Mouse (Mus musculus): ENCODE data around the gene Plxna4. TPM values are rescaled to one million over a fixed set of nuclear protein-coding genes. Genes with fewer than 3 reads are reported as not detected.

Plxna4 gene
- polyA plus RNA-seq, 1 experiment from 2014 or later, result 7.4 TPM

- Histone ChIP-seq H3K9me3 (ENCODE audit: control insufficient read depth, low read length) (no peaks in the 10 kb centered on the region), H3K9ac (ENCODE audit: low read length) (no peak overlapping the region), H3K4me2 (ENCODE audit: low read depth) (no peak overlapping the region), H3K27me3 (ENCODE audit: control insufficient read depth, insufficient read depth, low read length) (no peaks in the 10 kb centered on the region), H3K4me3 (ENCODE audit: low read depth, low read length) (no peak overlapping the region), H3K36me3 (ENCODE audit: control insufficient read depth, insufficient read depth, low read length) (no peaks in the 10 kb centered on the region), H3K27ac (ENCODE audit: low read depth, low read length) (no peak overlapping the region), H3K4me1 (ENCODE audit: control insufficient read depth, insufficient read depth, low read length) (no peaks in the 10 kb centered on the region)
- 91% methylated on average over 5 of the region's 5 CpGs for WGBS
- ATAC-seq (ENCODE audit: insufficient read depth, low FRiP score, low TSS enrichment) (no peak), DNase-seq (ENCODE audit: low spot score) (no peak)
Observed at GRCm38 (mm10) chr6:32571485-32571884, 16.5 kb downstream of the Plxna4 start.

- Histone ChIP-seq H3K4me1 (ENCODE audit: control insufficient read depth, insufficient read depth, low read length) (no peaks in the 10 kb centered on the region), H3K9ac (ENCODE audit: low read length) (no peak overlapping the region), H3K27ac (ENCODE audit: low read depth, low read length) (no peak overlapping the region), H3K9me3 (ENCODE audit: control insufficient read depth, low read length) (no peaks in the 10 kb centered on the region), H3K4me2 (ENCODE audit: low read depth) (no peak overlapping the region), H3K4me3 (ENCODE audit: low read depth, low read length) (no peak overlapping the region), H3K27me3 (ENCODE audit: control insufficient read depth, insufficient read depth, low read length) (no peaks in the 10 kb centered on the region), H3K36me3 (ENCODE audit: control insufficient read depth, insufficient read depth, low read length) (no peaks in the 10 kb centered on the region)
- WGBS, result 41% methylated on average over 3 of the region's 3 CpGs
- DNase-seq (ENCODE audit: low spot score) (no peak), ATAC-seq (ENCODE audit: insufficient read depth, low FRiP score, low TSS enrichment) (no peak)
Observed at GRCm38 (mm10) chr6:32570445-32570844, 17.5 kb downstream of the Plxna4 start.

- ATAC-seq (ENCODE audit: insufficient read depth, low FRiP score, low TSS enrichment) (no peak), DNase-seq (ENCODE audit: low spot score) (no peak)
- no peaks in the 10 kb centered on the region for H3K9me3 ChIP-seq (ENCODE audit: control insufficient read depth, low read length)
- no peaks in the 10 kb centered on the region for H3K4me1 ChIP-seq (ENCODE audit: control insufficient read depth, insufficient read depth, low read length)
- WGBS, result 82% methylated on average over 3 of the region's 3 CpGs
- H3K9ac ChIP-seq (ENCODE audit: low read length), result no peak overlapping the region
- no peak overlapping the region for H3K27ac ChIP-seq (ENCODE audit: low read depth, low read length)
- H3K36me3 ChIP-seq (ENCODE audit: control insufficient read depth, insufficient read depth, low read length), result no peaks in the 10 kb centered on the region
- no peak overlapping the region for H3K4me2 ChIP-seq (ENCODE audit: low read depth)
- H3K27me3 ChIP-seq (ENCODE audit: control insufficient read depth, insufficient read depth, low read length), result no peaks in the 10 kb centered on the region
- no peak overlapping the region for H3K4me3 ChIP-seq (ENCODE audit: low read depth, low read length)
Observed at GRCm38 (mm10) chr6:32569919-32570318, 18.1 kb downstream of the Plxna4 start.

- no peaks in the 10 kb centered on the region for H3K36me3 ChIP-seq (ENCODE audit: control insufficient read depth, insufficient read depth, low read length)
- no peak overlapping the region for H3K4me3 ChIP-seq (ENCODE audit: low read depth, low read length)
- H3K9me3 ChIP-seq (ENCODE audit: control insufficient read depth, low read length), result no peaks in the 10 kb centered on the region
- no peaks in the 10 kb centered on the region for H3K4me1 ChIP-seq (ENCODE audit: control insufficient read depth, insufficient read depth, low read length)
- 100% methylated on average over 1 of the region's 1 CpGs for WGBS
- H3K27me3 ChIP-seq (ENCODE audit: control insufficient read depth, insufficient read depth, low read length), result no peaks in the 10 kb centered on the region
- ATAC-seq (ENCODE audit: insufficient read depth, low FRiP score, low TSS enrichment), result no peak
- no peak overlapping the region for H3K27ac ChIP-seq (ENCODE audit: low read depth, low read length)
- H3K9ac ChIP-seq (ENCODE audit: low read length), result no peak overlapping the region
- DNase-seq (ENCODE audit: low spot score), result no peak
- no peak overlapping the region for H3K4me2 ChIP-seq (ENCODE audit: low read depth)
Observed at GRCm38 (mm10) chr6:32546915-32547314, 41.1 kb downstream of the Plxna4 start.

GRCm38 (mm10) chr6:32544021-32544420 lies 44.0 kb downstream of the Plxna4 start:
- Histone ChIP-seq H3K27ac (ENCODE audit: low read depth, low read length) (no peak overlapping the region), H3K9ac (ENCODE audit: low read length) (no peak overlapping the region), H3K27me3 (ENCODE audit: control insufficient read depth, insufficient read depth, low read length) (no peaks in the 10 kb centered on the region), H3K9me3 (ENCODE audit: control insufficient read depth, low read length) (no peaks in the 10 kb centered on the region), H3K4me3 (ENCODE audit: low read depth, low read length) (no peak overlapping the region), H3K4me1 (ENCODE audit: control insufficient read depth, insufficient read depth, low read length) (no peaks in the 10 kb centered on the region), H3K4me2 (ENCODE audit: low read depth) (no peak overlapping the region), H3K36me3 (ENCODE audit: control insufficient read depth, insufficient read depth, low read length) (no peaks in the 10 kb centered on the region)
- DNase-seq (ENCODE audit: low spot score) (no peak), ATAC-seq (ENCODE audit: insufficient read depth, low FRiP score, low TSS enrichment) (no peak)
- WGBS, result 99% methylated on average over 3 of the region's 3 CpGs

- no peak for ATAC-seq (ENCODE audit: insufficient read depth, low FRiP score, low TSS enrichment)
- no peaks in the 10 kb centered on the region for H3K36me3 ChIP-seq (ENCODE audit: control insufficient read depth, insufficient read depth, low read length)
- WGBS, result 88% methylated on average over 4 of the region's 4 CpGs
- DNase-seq (ENCODE audit: low spot score), result no peak
- H3K4me2 ChIP-seq (ENCODE audit: low read depth), result no peak overlapping the region
- H3K27me3 ChIP-seq (ENCODE audit: control insufficient read depth, insufficient read depth, low read length), result no peaks in the 10 kb centered on the region
- H3K27ac ChIP-seq (ENCODE audit: low read depth, low read length), result no peak overlapping the region
- H3K4me3 ChIP-seq (ENCODE audit: low read depth, low read length), result no peak overlapping the region
- H3K9ac ChIP-seq (ENCODE audit: low read length), result no peak overlapping the region
- H3K4me1 ChIP-seq (ENCODE audit: control insufficient read depth, insufficient read depth, low read length), result no peaks in the 10 kb centered on the region
- no peaks in the 10 kb centered on the region for H3K9me3 ChIP-seq (ENCODE audit: control insufficient read depth, low read length)
Observed at GRCm38 (mm10) chr6:32540155-32540554, 47.8 kb downstream of the Plxna4 start.

GRCm38 (mm10) chr6:32533962-32534740 lies 53.8 kb downstream of the Plxna4 start:
- no peak overlapping the region for H3K4me3 ChIP-seq (ENCODE audit: low read depth, low read length)
- 86% methylated on average over 3 of the region's 3 CpGs for WGBS
- DNase-seq (ENCODE audit: low spot score), result no peak

GRCm38 (mm10) chr6:32528081-32528570 lies 59.9 kb downstream of the Plxna4 start:
- WGBS, result 84% methylated on average over 8 of the region's 8 CpGs
- DNase-seq (ENCODE audit: low spot score), result no peak

More at GRCm38 (mm10) chr6:32533962-32534740, 53.8 kb downstream of the Plxna4 start:
- Histone ChIP-seq H3K9ac (ENCODE audit: low read length) (no peak overlapping the region), H3K36me3 (ENCODE audit: control insufficient read depth, insufficient read depth, low read length) (no peaks in the 10 kb centered on the region), H3K4me1 (ENCODE audit: control insufficient read depth, insufficient read depth, low read length) (no peaks in the 10 kb centered on the region), H3K27ac (ENCODE audit: low read depth, low read length) (no peak overlapping the region), H3K27me3 (ENCODE audit: control insufficient read depth, insufficient read depth, low read length) (no peaks in the 10 kb centered on the region), H3K4me2 (ENCODE audit: low read depth) (no peak overlapping the region), H3K9me3 (ENCODE audit: control insufficient read depth, low read length) (no peaks in the 10 kb centered on the region)
- ATAC-seq (ENCODE audit: insufficient read depth, low FRiP score, low TSS enrichment), result no peak

GRCm38 (mm10) chr6:32527518-32527917 lies 60.5 kb downstream of the Plxna4 start:
- Histone ChIP-seq H3K4me1 (ENCODE audit: control insufficient read depth, insufficient read depth, low read length) (no peaks in the 10 kb centered on the region), H3K9me3 (ENCODE audit: control insufficient read depth, low read length) (no peaks in the 10 kb centered on the region)
- WGBS, result 90% methylated on average over 7 of the region's 7 CpGs

More at GRCm38 (mm10) chr6:32528081-32528570, 59.9 kb downstream of the Plxna4 start:
- Histone ChIP-seq H3K27ac (ENCODE audit: low read depth, low read length) (no peak overlapping the region), H3K36me3 (ENCODE audit: control insufficient read depth, insufficient read depth, low read length) (no peaks in the 10 kb centered on the region), H3K9ac (ENCODE audit: low read length) (no peak overlapping the region), H3K4me2 (ENCODE audit: low read depth) (no peak overlapping the region), H3K4me3 (ENCODE audit: low read depth, low read length) (no peak overlapping the region), H3K27me3 (ENCODE audit: control insufficient read depth, insufficient read depth, low read length) (no peaks in the 10 kb centered on the region), H3K4me1 (ENCODE audit: control insufficient read depth, insufficient read depth, low read length) (no peaks in the 10 kb centered on the region), H3K9me3 (ENCODE audit: control insufficient read depth, low read length) (no peaks in the 10 kb centered on the region)
- ATAC-seq (ENCODE audit: insufficient read depth, low FRiP score, low TSS enrichment), result no peak

More at GRCm38 (mm10) chr6:32527518-32527917, 60.5 kb downstream of the Plxna4 start:
- Histone ChIP-seq H3K4me3 (ENCODE audit: low read depth, low read length) (no peak overlapping the region), H3K27ac (ENCODE audit: low read depth, low read length) (no peak overlapping the region), H3K27me3 (ENCODE audit: control insufficient read depth, insufficient read depth, low read length) (no peaks in the 10 kb centered on the region), H3K9ac (ENCODE audit: low read length) (no peak overlapping the region), H3K36me3 (ENCODE audit: control insufficient read depth, insufficient read depth, low read length) (no peaks in the 10 kb centered on the region), H3K4me2 (ENCODE audit: low read depth) (no peak overlapping the region)
- DNase-seq (ENCODE audit: low spot score) (no peak), ATAC-seq (ENCODE audit: insufficient read depth, low FRiP score, low TSS enrichment) (no peak)
